Mouse (Mus musculus) embryonic facial prominence, embryonic 11.5 days (tissue): Measurements from ENCODE around the gene Aprt. TPM values are rescaled to one million over a fixed set of nuclear protein-coding genes. Genes with fewer than 3 reads are reported as not detected.
"Not testable (repeated sequence)": the region's sequence is repeated elsewhere in the genome, so short reads cannot be mapped to it uniquely, and the experiment has no call there.

Source experiments
- ATAC-seq: fragments of 200-750 bp; cut with Nextera tagmentation; replicated peaks from 2 replicates; pipeline ENCODE4 v1.8.0; 2017; ENCODE audit warnings: low read depth; ENCODE audit not compliant: insufficient number of reproducible peaks, low FRiP score, low TSS enrichment
- DNase-seq: peaks from one replicate; pipeline ENCODE4 v3.0.0-alpha.2; 2015; ENCODE audit warnings: low spot score
- H3K27ac ChIP-seq: fragments of 300-500 bp; sonication (generic); replicated peaks from 2 replicates; pipeline ENCODE4 v1.5.1; 2014; ENCODE audit warnings: mild to moderate bottlenecking, low read depth, low read length, control low read depth
- H3K27me3 ChIP-seq: fragments of 300-500 bp; sonication (generic); 2 replicates; pipeline ENCODE4 v1.6.1; 2014; ENCODE audit warnings: mild to moderate bottlenecking, low read length, moderate library complexity, mixed read lengths; ENCODE audit not compliant: control insufficient read depth, insufficient read depth
- H3K36me3 ChIP-seq: fragments of 300-500 bp; sonication (generic); replicated peaks from 2 replicates; pipeline ENCODE4 v1.6.1; 2014; ENCODE audit warnings: low read depth, mild to moderate bottlenecking, low read length, moderate library complexity, mixed read lengths; ENCODE audit not compliant: control insufficient read depth, insufficient read depth
- H3K4me1 ChIP-seq: fragments of 300-500 bp; sonication (generic); 2 replicates; pipeline ENCODE4 v1.6.1; 2014; ENCODE audit warnings: low read length, mixed read lengths; ENCODE audit not compliant: control insufficient read depth, insufficient read depth
- H3K4me2 ChIP-seq: fragments of 300-500 bp; sonication (generic); 2 replicates; pipeline ENCODE4 v1.6.1; 2014; ENCODE audit warnings: low read depth, mild to moderate bottlenecking, control low read depth, low read length, moderate library complexity
- H3K4me3 ChIP-seq: fragments of 300-500 bp; sonication (generic); 2 replicates; pipeline ENCODE4 v1.5.1; 2014; ENCODE audit warnings: low read depth, low read length, control low read depth
- H3K9ac ChIP-seq: fragments of 300-500 bp; sonication (generic); replicated peaks from 2 replicates; pipeline ENCODE4 v1.6.1; 2014; ENCODE audit warnings: mild to moderate bottlenecking, control low read depth, low read length
- H3K9me3 ChIP-seq: fragments of 300-500 bp; sonication (generic); replicated peaks from 2 replicates; pipeline ENCODE4 v1.6.1; 2016; ENCODE audit warnings: mild to moderate bottlenecking, low read length, inconsistent platforms, mixed read lengths; ENCODE audit not compliant: control insufficient read depth
- WGBS: fragments of 180-500 bp; shearing (Covaris S2); extraction: QIAGEN DNeasy Blood & Tissue Kit; methylation state at CpG from one replicate; pipeline ENCODE4 v1.1.7; 2014; 5-methylcytosine and 5-hydroxymethylcytosine counted together
- polyA plus RNA-seq: library from polyadenylated mRNA; unstranded; fragments of >200 nt; fragmentation: Nextera tagmentation; extraction: Ambion mirVana; gene quantifications from 2 replicates; pipeline ENCODE4 v1.2.1, GENCODE M21; 2014

Gene Aprt
- polyA plus RNA-seq, 1 experiment from 2014 or later: 246 TPM

GRCm38 (mm10) chr8:122573577-122573976 is 3.1 kb downstream of the Aprt start:
- no peak overlapping the region for H3K9ac ChIP-seq
- H3K9me3 ChIP-seq: no peaks in the 10 kb centered on the region
- H3K27ac ChIP-seq: no peak overlapping the region
- WGBS: 63% methylated on average over 9 of the region's 9 CpGs
- no peak for DNase-seq
- H3K4me3 ChIP-seq: no peak overlapping the region
- H3K4me2 ChIP-seq: no peak overlapping the region
- ATAC-seq: no peak
- no peaks in the 10 kb centered on the region for H3K27me3 ChIP-seq
- peaks cover 9% of the 10 kb centered on the region for H3K4me1 ChIP-seq
- peaks cover 19% of the 10 kb centered on the region for H3K36me3 ChIP-seq

DNA sequence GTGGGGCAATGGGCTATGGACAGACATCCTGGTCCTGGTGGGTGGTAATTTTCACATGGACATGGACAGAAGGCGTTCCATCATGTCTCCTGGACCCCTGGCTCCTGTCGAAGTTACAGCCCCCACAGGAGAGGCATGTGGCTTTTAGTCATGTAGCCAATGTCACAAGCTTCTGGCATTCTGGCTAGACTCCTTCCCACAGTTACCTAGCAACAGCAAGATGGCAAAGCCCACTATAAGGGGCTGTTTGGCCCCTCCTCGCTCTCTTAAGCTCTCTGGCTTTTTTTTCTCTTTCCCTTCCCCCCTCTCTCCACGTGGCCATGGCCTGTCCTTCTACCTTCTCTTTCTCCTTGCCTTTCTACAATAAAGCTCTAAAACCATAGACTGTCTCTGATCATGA is 3.5 kb downstream of the Aprt start:
- H3K4me3 ChIP-seq, H3K27me3 ChIP-seq, ATAC-seq, H3K9me3 ChIP-seq, H3K9ac ChIP-seq, H3K4me1 ChIP-seq, H3K27ac ChIP-seq, H3K4me2 ChIP-seq, DNase-seq: not testable (repeated sequence)
- peaks cover 19% of the 10 kb centered on the region for H3K36me3 ChIP-seq
- WGBS: 51% methylated on average over 4 of the region's 4 CpGs

DNA sequence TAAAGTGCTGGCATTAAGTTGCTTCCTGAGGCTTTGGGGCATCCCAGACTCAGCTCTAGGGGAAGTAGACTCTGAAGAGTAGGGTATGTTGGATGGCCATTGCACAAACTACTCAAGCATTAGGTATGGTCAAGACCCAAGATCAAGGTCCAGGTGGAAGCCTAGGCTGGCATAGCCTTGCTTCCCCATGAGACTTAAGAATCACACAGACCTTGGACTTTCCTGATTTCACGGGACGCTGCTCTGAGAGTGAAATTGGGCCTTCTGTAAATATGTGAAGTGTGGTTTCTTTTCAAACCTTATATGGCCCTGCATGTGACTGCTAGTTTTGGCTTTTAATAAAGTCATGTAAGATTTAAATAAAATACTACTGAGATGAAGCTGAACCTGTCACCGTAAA is 4.0 kb downstream of the Aprt start:
- Histone ChIP-seq H3K9ac (no peak overlapping the region), H3K4me1 (peaks cover 9% of the 10 kb centered on the region), H3K36me3 (peaks cover 19% of the 10 kb centered on the region), H3K9me3 (no peaks in the 10 kb centered on the region), H3K27me3 (no peaks in the 10 kb centered on the region), H3K27ac (no peak overlapping the region), H3K4me2 (no peak overlapping the region), H3K4me3 (no peak overlapping the region)
- no peak for ATAC-seq
- DNase-seq: no peak
- WGBS: 85% methylated on average over 3 of the region's 3 CpGs

DNA sequence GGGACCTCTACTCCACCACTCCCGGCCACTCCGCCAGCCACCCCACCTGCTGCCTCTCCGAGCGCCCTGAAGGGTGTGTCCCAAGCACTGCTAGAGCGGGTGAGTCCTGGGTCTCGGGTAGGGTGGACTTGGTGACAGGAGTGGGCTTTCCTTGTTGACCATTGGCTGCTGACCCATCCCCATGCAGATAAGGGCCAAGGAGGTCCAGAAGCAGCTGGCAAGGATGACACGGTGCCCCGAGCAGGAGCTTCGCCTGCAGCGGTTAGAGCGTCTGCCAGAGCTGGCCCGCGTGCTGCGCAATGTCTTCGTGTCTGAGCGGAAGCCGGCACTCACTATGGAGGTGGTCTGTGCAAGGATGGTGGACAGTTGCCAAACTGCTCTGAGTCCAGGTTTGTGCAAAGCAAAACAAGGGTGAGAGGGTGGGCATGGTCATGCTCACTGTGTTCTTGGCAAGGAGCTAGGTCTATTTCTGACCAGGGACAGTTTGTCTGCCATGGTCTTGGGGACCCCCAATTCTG is 4.9 kb downstream of the Aprt start:
- Histone ChIP-seq H3K27me3 (no peaks in the 10 kb centered on the region), H3K27ac (no peak overlapping the region), H3K9me3 (no peaks in the 10 kb centered on the region), H3K9ac (no peak overlapping the region), H3K4me3 (no peak overlapping the region), H3K4me2 (no peak overlapping the region), H3K36me3 (peaks cover 19% of the 10 kb centered on the region), H3K4me1 (peaks cover 5% of the 10 kb centered on the region)
- DNase-seq (no peak), ATAC-seq (no peak)
- WGBS: 94% methylated on average over 17 of the region's 17 CpGs

- Histone ChIP-seq H3K4me1 (peaks cover 5% of the 10 kb centered on the region), H3K27ac (no peak overlapping the region), H3K36me3 (peaks cover 19% of the 10 kb centered on the region), H3K4me3 (no peak overlapping the region), H3K4me2 (no peak overlapping the region), H3K27me3 (no peaks in the 10 kb centered on the region), H3K9ac (no peak overlapping the region), H3K9me3 (no peaks in the 10 kb centered on the region)
- 93% methylated on average over 11 of the region's 11 CpGs for WGBS
- DNase-seq: no peak
- no peak for ATAC-seq
Measured at GRCm38 (mm10) chr8:122571153-122571552, 5.6 kb downstream of the Aprt start.

- H3K4me3 ChIP-seq: no peak overlapping the region
- 93% methylated on average over 16 of the region's 16 CpGs for WGBS
- no peak overlapping the region for H3K27ac ChIP-seq
- no peaks in the 10 kb centered on the region for H3K9me3 ChIP-seq
- peaks cover 5% of the 10 kb centered on the region for H3K4me1 ChIP-seq
- ATAC-seq (no peak), DNase-seq (no peak)
- H3K9ac ChIP-seq: no peak overlapping the region
- H3K27me3 ChIP-seq: no peaks in the 10 kb centered on the region
- no peak overlapping the region for H3K4me2 ChIP-seq
- peaks cover 19% of the 10 kb centered on the region for H3K36me3 ChIP-seq
Measured at GRCm38 (mm10) chr8:122569996-122570395, 6.7 kb downstream of the Aprt start.

- no peaks in the 10 kb centered on the region for H3K27me3 ChIP-seq
- H3K4me1 ChIP-seq: peaks cover 5% of the 10 kb centered on the region; the same call in 1 of the 2 replicates
- no peak overlapping the region for H3K27ac ChIP-seq
- peak overlapping the region; percentile 97 for H3K9ac ChIP-seq
- H3K9me3 ChIP-seq: no peaks in the 10 kb centered on the region
- DNase-seq (no peak), ATAC-seq (no peak)
- H3K4me2 ChIP-seq: peak overlapping the region; percentile 87
- H3K4me3 ChIP-seq: peak overlapping the region; percentile 85
- WGBS: 66% methylated on average over 9 of the region's 9 CpGs
- H3K36me3 ChIP-seq: peaks cover 19% of the 10 kb centered on the region
Measured at GRCm38 (mm10) chr8:122569329-122569728, 7.4 kb downstream of the Aprt start.

DNA sequence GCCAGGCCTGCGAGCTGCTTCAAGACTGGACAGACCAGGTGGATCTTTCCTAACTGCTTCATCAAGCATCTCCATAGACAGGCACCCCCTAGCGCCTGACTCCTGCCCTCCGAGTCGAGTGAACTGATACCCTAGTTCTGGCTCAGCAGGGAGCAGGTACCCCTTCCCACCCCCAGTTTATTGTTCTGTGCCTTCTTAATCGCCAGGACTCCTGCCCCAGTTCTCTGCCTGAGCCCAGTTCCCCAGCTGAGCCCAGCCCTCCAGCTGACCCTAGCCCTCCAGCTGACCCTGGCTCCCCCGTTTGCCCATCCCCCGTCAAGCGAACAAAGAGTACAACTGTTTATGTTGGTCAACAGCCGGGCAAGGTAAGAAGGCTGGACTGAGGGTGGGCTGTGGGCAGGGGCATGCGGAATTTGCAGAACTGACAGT is 7.8 kb downstream of the Aprt start:
- H3K4me1 ChIP-seq: peaks cover 5% of the 10 kb centered on the region; the same call in 1 of the 2 replicates
- WGBS: 6% methylated on average over 10 of the region's 10 CpGs
- no peaks in the 10 kb centered on the region for H3K9me3 ChIP-seq
- H3K9ac ChIP-seq: peak overlapping the region; percentile 97
- no peak overlapping the region; the same call in 1 of the 2 replicates for H3K27ac ChIP-seq
- H3K4me2 ChIP-seq: peak overlapping the region; percentile 87
- DNase-seq (peak; percentile 46), ATAC-seq (no peak)
- peak overlapping the region; percentile 85 for H3K4me3 ChIP-seq
- H3K36me3 ChIP-seq: peaks cover 19% of the 10 kb centered on the region
- H3K27me3 ChIP-seq: no peaks in the 10 kb centered on the region
